Mouse (Mus musculus): ENCODE data around the gene Nat8f7.
"Not testable (repeated sequence)": the region's sequence is repeated elsewhere in the genome, so short reads cannot be mapped to it uniquely, and the experiment has no call there.

The Nat8f7 gene

GRCm38 (mm10) chr6:85713105-85713504 lies at the start of gene Nat8f7:
Gene Nat8f7, minus strand, starts transcription at chr6:85713205.
- peak in 1 of 2 experiments; percentile 61 for DNase-seq (ENCODE audit: inconsistent age in 2 of 2, low spot score in 1 of 2)

GRCm38 (mm10) chr6:85762678-85763077 lies 49.7 kb upstream of the Nat8f7 start:
- DNase-seq (ENCODE audit: inconsistent age in 2 of 2, low spot score in 1 of 2): not testable (repeated sequence)

- DNase-seq (ENCODE audit: inconsistent age in 2 of 2, low spot score in 1 of 2): peak in 1 of 2 experiments; percentile 28
Observed at GRCm38 (mm10) chr6:85755705-85756249, 42.8 kb upstream of the Nat8f7 start.

- not testable (repeated sequence) for DNase-seq (ENCODE audit: inconsistent age in 2 of 2, low spot score in 1 of 2)
Observed at GRCm38 (mm10) chr6:85709607-85710006, 3.4 kb downstream of the Nat8f7 start.

GRCm38 (mm10) chr6:85709206-85709605 lies 3.8 kb downstream of the Nat8f7 start:
- peak in 1 of 2 experiments; percentile 44 for DNase-seq (ENCODE audit: inconsistent age in 2 of 2, low spot score in 1 of 2)

GRCm38 (mm10) chr6:85701943-85702342 lies 11.1 kb downstream of the Nat8f7 start:
- peak; percentile 16 to 82 for DNase-seq (ENCODE audit: inconsistent age in 2 of 2, low spot score in 1 of 2)

Data from adrenal gland, adult (tissue).